Mouse (Mus musculus) liver, postnatal 0 days (tissue): Measurements from ENCODE around the gene Hist1h2bj. TPM values are rescaled to one million over a fixed set of nuclear protein-coding genes. Genes with fewer than 3 reads are reported as not detected.

Experiments used
- microRNA-seq: library from miRNA; unstranded; fragments of <30 nt; microRNA quantifications from one replicate; pipeline ENCODE4, GENCODE M21; 2016
- polyA plus RNA-seq: library from polyadenylated mRNA; unstranded; fragments of >200 nt; fragmentation: Nextera tagmentation; extraction: Ambion mirVana; gene quantifications from 2 replicates; pipeline ENCODE4 v1.2.1, GENCODE M21; 2015

Hist1h2bj gene
- polyA plus RNA-seq, 1 experiment from 2014 or later = 5.1 TPM

Small RNAs within 50 kb of the gene (microRNA-seq; reads per million reads assigned to microRNA genes)
- gene Gm26300 (not detected), gene Gm44390 (not detected), gene Gm44486 (not detected)

Other genes with a start within 250 kb of the Hist1h2bj start
- gene Hist1h2bq, start 233.0 kb upstream of the Hist1h2bj start, polyA plus RNA-seq = 14.3 and 15.4 TPM in 2 replicates
- not detected in 2 replicates for gene Hist1h2ao, start 232.7 kb upstream of the Hist1h2bj start, polyA plus RNA-seq
- not detected in 2 replicates for gene Hist1h4m, start 231.5 kb upstream of the Hist1h2bj start, polyA plus RNA-seq
- gene Hist1h4n, start 211.0 kb upstream of the Hist1h2bj start, polyA plus RNA-seq = 9.2 and 9.8 TPM in 2 replicates
- gene Hist1h2ap, start 209.7 kb upstream of the Hist1h2bj start, polyA plus RNA-seq = 3,753 and 3,756 TPM in 2 replicates
- gene Hist1h2br, start 209.5 kb upstream of the Hist1h2bj start, polyA plus RNA-seq = 14.9 and 15.6 TPM in 2 replicates
- gene Zfp184, start 98.1 kb upstream of the Hist1h2bj start, polyA plus RNA-seq = 0.27 and 0.32 TPM in 2 replicates
- gene Pom121l2, start 62.0 kb upstream of the Hist1h2bj start, polyA plus RNA-seq = not detected in 2 replicates
- gene Prss16, start 33.5 kb upstream of the Hist1h2bj start, polyA plus RNA-seq = 0.92 and 1.1 TPM in 2 replicates
- gene Hist1h2ah, start 7.6 kb upstream of the Hist1h2bj start, polyA plus RNA-seq = 8.6 and 9.9 TPM in 2 replicates
- gene Hist1h2bk, start 7.3 kb upstream of the Hist1h2bj start, polyA plus RNA-seq = 1.7 and 2.2 TPM in 2 replicates
- gene Hist1h4i, start 1.9 kb upstream of the Hist1h2bj start, polyA plus RNA-seq = 18.0 and 18.3 TPM in 2 replicates
- gene Hist1h2ag, start 270 bp upstream of the Hist1h2bj start, polyA plus RNA-seq = 7.4 and 9.4 TPM in 2 replicates
- gene Vmn1r188, start 41.2 kb downstream of the Hist1h2bj start, polyA plus RNA-seq = not detected in 2 replicates
- gene Vmn1r189, start 62.6 kb downstream of the Hist1h2bj start, polyA plus RNA-seq = not detected in 2 replicates
- not detected in 2 replicates for gene Vmn1r191, start 140.8 kb downstream of the Hist1h2bj start, polyA plus RNA-seq
- not detected in 2 replicates for gene Vmn1r192, start 147.9 kb downstream of the Hist1h2bj start, polyA plus RNA-seq
- not detected in 2 replicates for gene Vmn1r193, start 179.9 kb downstream of the Hist1h2bj start, polyA plus RNA-seq
- not detected in 2 replicates for gene Vmn1r194, start 201.0 kb downstream of the Hist1h2bj start, polyA plus RNA-seq
- not detected in 2 replicates for gene Vmn1r195, start 227.3 kb downstream of the Hist1h2bj start, polyA plus RNA-seq
- gene Vmn1r196, start 246.7 kb downstream of the Hist1h2bj start, polyA plus RNA-seq = not detected in 2 replicates